Mouse (Mus musculus): Measurements from ENCODE around the gene Tmem210.
"Not testable (repeated sequence)": the region's sequence is repeated elsewhere in the genome, so short reads cannot be mapped to it uniquely, and the experiment has no call there.

The Tmem210 gene

DNA sequence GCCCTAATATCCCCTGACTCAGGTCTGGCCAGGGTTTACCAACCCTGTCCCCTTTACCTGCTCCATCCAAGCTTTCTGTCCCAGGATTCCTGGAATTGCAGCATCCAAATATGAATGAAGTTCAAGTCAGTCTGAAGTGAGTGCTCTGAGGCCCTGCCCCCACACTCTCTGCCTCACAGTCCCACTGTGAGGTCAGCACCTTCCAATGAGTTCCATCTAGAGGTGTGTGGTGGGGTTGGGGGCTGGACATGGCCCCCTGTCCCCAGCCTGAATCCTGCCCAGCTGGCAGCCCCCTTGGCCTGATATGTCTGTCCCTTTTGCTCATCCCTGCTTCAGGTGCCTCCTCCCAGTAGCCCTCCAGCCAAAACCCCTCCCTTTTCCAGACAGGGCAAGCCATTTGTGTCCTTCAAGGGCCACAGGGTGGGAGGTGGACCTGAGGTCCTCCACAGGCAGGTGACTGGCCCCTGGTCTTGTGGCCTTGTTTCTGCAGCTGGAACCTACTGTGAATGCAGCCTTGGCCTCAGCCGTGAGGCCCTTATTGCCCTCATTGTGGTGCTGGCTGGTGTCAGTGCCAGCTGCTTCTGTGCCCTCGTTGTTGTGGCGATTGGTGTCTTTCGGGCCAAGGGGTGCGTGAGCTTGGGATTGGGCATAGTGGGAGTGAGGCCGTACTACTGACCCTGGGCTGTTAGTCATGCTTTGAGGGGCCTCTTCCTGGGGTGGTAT is at the start of gene Tmem210:
Tmem210 (plus strand) TSS at position 219 of the 723 bp plus-strand sequence.
- DNase-seq (ENCODE audit: low spot score): no peak

DNA sequence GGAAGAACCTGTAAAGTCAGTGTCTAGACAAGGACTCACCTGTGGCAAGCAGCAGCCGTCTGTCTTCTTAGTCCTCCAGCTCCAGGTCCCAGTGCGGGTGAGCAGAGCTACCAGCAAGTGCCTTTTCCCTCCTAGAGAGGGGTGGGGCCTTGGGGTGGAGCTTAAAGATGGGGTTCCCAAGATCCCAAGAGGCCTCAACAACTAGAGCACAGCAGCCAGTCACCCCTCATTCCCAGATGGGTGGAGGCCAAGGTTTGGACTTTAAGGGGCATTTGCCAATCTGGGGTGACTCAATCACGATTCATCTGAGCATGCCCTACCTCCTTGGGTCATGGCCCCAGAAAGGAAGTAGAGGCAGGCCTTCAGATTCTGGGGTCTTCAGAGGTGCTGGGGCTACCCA is 48.2 kb upstream of the Tmem210 start:
- DNase-seq (ENCODE audit: low spot score): no peak

DNA sequence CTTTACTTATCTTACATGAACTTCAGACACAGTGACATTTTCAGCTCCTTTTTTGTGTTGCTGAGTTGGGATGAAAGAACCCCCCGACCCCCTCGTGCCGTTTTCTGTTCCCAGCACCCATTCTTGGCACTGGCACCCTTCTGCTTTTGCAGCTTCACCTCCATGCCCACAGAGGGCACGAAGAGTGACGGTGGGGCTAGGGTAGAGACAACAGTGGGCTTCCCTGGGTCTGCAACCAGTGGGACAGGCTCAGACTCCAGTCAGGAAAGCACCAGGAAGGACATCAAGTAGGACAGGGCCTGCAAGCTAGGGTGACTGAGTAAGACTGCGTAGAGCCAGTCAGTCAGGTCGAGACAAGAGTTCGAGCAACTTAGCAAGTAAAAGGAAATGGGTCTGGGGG is 47.6 kb upstream of the Tmem210 start:
- DNase-seq (ENCODE audit: low spot score): no peak

DNA sequence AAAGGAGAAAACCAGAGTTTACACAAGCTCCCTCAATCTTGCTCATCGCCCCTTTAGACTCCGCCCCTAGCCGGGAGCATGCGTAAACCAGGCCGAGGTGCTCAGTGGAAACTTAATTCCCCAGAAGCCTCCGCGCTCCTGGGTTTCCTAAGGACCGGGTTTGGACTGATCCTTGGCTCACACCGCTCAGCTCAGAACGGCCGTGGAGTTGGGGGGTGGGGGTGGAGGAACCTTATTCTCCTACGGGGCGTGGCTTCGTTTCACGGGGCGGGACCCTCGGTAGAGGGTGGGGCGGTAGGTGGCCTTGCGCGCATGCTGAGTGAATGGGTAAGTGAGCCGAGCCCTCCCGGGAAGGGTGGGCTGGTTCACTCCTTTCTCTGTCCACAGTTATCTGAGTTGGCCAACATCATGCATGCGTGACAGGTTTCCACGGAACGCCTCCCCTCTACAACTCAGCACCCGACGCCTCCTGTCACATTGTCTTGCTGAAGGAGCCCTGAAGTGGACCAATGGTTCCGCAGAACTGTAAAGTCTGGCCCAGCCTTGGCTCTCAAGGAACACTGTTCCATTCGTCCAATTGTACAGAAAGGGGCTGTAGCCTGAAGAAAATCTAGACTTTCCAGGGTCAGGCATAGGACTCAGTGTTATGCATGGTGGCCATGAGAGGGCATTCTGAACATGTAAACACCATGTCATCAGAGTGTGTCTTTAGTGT is 47.1 kb upstream of the Tmem210 start:
- no peak for DNase-seq (ENCODE audit: low spot score)

DNA sequence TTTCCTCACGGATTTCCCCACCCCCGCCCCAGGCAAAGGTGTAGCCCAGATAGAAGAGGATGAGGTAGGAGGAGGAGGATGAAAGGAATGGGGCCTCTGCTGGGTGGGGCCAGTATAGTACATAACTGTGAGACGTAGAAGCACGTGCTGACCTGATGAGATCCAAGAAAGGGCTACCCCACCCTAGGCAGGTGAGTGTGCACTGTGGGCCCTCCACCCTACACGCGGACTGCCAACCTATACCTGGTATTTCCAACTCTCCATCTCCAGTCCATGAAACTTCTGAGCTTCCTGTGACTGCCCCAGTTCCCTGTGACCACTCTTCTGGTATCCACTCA is 46.5 kb upstream of the Tmem210 start:
- DNase-seq (ENCODE audit: low spot score): no peak

DNA sequence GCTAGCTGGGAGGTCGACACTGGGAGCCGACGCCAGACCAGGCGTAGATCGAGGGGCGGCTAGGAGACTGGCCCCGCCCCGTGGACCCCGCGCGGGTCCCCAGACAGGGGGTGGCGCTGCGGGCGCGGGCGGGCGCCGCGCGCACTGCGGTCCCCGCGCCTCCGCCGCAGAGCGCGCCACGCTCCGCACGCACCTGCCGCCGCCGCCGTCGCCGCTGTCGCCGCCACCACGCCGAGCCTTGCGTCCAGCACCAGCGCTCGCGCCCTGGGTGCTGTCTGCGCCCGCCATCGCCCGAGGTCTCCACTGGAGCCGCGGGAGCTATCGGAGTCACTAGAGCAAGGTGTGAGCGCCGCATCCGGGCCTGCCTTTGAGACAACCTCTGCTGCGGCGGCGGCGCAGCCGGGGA is 45.8 kb upstream of the Tmem210 start, which contains the start of the genes Rnf208 and Cysrt1:
Rnf208 (plus strand) TSS at position 155 of the 406 bp plus-strand sequence.
Cysrt1 (minus strand) TSS at position 352 of the 406 bp plus-strand sequence.
- no peak for DNase-seq (ENCODE audit: low spot score)

DNA sequence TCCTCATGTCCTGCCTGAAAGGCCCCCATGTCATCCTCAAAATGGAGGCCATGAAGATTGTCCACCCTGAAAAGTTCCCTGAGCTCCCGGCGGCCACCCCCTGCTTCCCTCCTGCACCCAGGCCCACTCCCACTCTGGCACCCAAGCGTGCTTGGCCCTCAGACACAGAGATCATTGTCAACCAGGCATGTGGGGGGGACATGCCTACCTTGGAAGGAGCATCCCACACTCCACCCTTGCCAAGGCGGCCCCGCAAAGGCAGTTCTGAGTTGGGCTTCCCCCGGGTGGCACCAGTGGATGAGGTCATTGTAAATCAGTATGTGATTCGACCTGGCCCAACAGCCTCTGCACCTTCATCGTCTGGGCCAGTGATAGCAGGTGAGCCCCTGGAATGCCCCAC is 44.6 kb upstream of the Tmem210 start:
- no peak for DNase-seq (ENCODE audit: low spot score)

DNA sequence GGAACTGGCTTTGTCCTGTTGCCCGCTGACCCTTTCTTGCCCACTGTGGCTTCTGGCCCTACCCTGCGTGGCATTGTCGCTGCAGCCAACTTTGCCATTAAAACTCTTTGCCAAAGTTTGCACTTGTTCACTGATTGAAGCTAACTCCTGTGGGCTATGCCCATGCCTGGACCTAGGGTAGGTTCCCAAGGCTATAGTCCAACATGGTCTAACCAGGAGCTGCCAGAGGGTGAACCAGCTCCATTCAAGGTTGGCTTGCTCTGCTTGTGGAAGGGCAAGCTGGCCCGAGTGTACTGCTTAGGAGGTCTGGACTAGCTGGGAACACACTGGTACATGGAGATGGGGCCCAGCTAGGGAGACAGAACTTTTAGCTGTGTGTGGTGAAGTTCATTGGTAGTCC is 43.8 kb upstream of the Tmem210 start:
- DNase-seq (ENCODE audit: low spot score): no peak

DNA sequence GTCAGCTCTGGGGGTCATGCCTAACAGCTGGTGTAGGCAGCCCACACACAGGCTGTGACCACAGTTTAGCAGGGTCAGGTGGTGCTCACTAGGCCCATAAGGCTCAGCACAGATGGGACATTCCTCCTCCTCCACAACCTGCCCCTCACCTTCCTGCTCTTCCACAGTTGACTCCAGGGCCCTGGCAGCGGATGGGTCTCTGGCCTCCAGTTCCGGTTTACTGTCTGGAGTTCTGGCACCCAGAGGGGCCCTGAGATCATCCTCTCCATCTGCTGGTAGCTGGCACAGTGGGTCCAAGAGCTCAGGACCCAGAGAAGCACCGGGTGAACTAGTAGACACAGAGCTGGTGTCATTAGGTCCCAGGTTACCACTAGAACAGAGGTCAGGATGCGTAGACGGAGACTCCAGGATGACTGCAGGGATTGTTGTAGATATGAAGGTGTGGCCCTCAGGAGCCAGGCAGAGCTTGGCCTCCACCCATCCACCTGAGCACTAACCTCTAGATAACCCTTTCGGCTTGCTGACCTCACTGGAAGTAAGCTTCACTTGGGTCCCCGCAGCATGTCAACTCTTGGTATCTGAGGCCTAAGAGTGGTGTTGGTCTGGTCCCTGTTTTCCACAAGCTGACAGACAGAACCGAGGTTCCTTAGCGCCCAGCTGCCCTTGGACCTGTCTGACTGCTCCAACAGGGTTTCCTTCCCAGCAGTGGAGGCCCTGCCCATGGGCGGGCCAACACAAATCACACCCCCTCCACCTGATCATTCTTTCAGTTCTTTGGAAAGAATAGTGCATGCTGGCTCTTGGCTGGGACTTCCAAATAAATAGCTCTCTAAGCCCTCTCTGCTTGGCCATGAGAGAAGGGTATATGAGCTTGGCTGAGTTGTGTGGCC is 41.5 kb upstream of the Tmem210 start, which contains the start of gene AL732309.1:
AL732309.1 (minus strand) TSS at position 681 of the 890 bp plus-strand sequence.
- DNase-seq (ENCODE audit: low spot score): no peak

DNA sequence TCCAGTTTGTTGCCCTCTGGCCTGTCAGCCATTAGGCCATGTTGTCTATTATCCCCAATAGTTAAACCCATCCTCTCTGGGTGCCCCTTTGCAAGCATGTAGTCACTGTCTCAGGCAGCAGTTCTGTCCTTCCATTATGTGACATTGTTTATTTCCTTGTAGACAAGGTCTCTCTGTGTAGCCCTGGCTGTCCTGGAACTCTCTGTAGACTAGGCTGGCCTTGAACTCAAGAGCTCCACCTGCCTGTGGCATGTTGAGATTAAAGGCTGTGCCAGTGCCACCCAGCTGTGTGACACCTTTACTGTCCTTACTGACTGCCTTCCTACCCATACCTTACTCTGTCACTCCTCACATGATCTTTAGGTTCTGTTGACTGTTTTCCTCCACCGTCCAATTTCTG is 35.6 kb upstream of the Tmem210 start:
- no peak for DNase-seq (ENCODE audit: low spot score)

DNA sequence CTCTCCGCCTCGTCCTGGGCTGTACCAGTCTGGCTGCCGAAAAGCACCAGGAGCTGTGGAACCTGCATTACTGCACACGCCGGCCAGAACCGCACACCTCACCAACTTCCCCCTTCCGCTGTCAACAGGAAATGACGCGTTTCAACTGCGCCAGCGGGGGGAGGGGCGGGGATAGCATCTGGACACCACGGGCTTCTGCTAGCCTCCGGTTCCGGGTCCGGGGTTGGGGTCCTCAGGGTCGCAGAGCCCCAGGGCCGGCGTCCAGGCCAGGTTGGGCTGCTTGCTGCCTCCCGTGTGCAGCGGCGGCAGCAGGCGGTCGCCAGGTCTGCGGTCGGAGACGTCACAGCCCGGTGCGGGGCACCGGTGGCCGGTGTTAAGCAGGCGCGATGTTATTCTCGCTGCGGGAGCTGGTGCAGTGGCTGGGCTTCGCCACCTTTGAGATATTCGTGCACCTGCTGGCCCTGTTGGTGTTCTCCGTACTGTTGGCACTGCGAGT is 32.6 kb upstream of the Tmem210 start, which contains the start of gene Tmem203:
Tmem203 (plus strand) TSS at position 156 of the 496 bp plus-strand sequence.
- DNase-seq (ENCODE audit: low spot score): no peak

DNA sequence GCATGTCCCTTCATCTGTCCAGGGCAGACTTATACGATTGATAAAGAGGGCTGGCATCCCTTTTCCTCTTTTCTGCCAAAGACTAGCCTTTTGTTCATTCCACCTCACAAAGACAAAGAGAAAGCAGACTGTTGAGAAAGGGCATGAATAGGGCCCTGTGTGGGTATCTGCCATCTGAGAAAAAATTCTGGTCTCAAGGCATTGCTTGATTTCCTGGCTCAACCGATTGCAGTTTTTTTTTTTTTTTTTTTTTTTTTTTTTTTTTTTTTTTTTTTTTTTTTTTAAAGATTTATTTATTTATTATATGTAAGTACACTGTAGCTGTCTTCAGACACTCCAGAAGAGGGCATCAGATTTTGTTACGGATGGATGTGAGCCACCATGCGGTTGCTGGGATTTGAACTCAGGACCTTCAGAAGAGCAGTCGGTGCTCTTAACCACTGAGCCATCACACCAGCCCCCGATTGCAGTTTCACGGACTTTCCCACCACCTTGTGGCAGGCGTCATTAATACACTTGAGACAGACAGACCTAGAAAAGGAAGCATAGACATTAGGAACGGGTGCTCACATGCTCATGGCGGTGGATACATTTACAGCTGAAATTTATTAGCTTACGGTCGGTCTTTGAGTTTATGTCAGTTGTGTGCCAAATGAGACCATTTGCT is 31.4 kb upstream of the Tmem210 start:
- not testable (repeated sequence) for DNase-seq (ENCODE audit: low spot score)

DNA sequence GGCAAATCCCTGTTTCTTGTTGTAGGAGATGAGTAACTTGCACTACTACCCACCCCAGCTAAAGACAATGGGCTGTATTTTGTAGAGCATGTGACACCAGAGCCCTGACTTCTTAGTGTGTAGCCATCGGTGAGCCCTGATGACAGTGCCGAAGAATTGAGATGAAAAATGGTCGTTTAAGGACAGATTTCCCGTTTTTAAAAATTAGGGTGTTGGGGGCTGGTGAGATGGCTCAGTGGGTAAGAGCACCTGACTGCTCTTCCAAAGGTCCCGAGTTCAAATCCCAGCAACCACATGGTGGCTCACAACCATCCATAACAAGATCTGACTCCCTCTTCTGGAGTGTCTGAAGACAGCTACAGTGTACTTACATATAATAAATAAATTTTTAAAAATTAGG is 30.7 kb upstream of the Tmem210 start:
- DNase-seq (ENCODE audit: low spot score): not testable (repeated sequence)

DNA sequence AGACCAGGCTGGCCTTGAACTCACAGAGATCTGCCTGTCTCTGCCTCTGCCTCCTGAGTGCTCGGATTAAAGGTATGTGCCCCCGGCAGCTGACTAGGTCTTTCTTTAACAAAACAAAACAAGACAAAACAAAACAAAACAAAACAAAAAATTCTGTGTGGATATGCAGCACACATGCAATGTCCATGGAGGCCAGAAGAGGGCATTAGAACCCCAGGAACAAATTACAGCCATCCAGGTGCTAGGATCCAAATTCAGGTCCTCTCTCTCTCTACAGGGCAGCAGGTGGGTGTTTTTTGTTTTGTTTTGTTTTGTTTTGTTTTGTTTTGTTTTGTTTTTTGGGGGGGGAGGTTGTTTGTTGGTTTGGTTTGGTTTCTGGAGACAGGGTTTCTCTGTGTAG is 29.1 kb upstream of the Tmem210 start:
- DNase-seq (ENCODE audit: low spot score): no peak

DNA sequence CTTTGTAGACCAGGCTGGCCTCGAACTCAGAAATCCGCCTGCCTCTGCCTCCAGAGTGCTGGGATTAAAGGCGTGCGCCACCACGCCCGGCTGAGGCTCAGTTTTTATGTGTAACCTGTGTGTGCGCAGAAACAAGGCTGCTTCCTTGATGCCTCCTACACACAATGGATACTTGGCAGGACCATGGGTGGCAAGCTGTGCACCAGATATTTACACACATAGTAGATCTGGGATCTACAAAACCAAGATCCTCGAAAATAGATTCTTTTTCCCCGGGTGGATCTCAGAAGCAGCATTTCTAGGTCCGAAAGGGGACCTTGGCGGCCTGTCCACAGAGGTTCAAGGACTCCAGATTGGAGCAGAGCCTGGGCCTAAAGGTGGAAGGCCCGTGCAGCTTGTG is 26.1 kb upstream of the Tmem210 start:
- no peak for DNase-seq (ENCODE audit: low spot score)

DNA sequence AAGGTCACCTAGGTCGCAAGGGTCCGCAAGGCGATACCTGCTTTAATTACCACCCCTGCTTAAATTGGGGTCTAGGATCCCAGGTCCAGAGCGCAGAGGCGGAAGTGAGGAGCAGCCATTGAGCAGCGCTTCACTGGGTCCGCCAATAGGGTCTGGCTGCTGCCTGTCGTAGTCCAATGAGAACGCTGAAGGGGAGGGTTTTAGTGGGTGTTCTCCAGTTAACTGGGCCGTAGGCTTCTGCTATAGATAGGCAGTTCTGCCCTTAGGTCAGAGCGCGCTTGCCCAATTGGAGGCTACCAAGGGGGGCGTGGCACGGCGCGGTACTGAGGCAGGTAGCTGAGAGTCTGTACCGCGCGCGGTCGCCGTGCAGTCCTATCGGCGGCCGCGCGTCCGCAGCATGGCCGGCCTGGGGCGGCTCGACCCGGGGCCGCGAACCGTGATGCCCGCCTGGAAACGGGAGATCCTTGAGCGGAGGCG is 25.6 kb upstream of the Tmem210 start, which contains the start of gene Tprn:
Tprn (plus strand) TSS at position 328 of the 477 bp plus-strand sequence.
- DNase-seq (ENCODE audit: low spot score): peak; percentile 93

DNA sequence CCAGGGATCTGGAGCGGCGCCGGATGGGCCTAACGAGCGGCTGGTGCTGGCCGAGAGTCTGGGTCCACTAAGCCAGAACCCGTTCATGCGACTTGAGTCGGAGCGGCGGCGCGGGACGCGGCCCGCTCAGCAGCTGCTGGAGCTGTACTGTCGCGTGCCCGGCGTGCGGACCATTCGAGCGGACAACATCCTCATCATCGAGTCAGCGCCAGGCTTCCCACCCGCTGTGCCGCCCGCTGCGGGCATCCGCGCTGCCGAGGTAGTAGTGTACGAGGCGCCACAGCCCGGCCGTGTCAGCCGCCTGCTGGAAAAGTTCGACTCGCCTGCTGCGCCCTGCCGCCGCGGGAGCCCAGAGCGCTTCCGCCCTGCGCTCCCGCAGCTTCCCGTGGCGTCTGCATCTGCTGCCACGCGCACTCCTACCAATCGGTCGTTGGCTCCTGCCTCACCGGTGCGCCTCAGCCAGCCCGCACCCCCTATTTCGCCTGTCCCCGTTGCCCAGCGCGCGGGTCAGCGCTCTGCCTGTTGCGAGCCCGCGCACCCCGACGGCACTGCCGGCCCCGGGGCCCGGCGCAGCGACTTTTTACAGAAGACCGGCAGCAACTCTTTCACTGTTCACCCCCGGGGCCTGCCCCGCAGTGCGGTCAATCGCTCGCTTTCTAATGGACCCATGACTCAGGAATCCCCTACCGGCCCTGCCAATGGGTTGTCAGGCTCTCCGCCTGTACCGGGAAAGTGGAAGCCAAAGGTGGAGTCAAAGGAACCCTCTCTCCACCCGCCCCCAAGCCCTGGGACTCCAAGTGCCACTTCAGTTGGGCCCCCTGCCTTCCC is 24.9 kb upstream of the Tmem210 start:
- DNase-seq (ENCODE audit: low spot score): no peak

DNA sequence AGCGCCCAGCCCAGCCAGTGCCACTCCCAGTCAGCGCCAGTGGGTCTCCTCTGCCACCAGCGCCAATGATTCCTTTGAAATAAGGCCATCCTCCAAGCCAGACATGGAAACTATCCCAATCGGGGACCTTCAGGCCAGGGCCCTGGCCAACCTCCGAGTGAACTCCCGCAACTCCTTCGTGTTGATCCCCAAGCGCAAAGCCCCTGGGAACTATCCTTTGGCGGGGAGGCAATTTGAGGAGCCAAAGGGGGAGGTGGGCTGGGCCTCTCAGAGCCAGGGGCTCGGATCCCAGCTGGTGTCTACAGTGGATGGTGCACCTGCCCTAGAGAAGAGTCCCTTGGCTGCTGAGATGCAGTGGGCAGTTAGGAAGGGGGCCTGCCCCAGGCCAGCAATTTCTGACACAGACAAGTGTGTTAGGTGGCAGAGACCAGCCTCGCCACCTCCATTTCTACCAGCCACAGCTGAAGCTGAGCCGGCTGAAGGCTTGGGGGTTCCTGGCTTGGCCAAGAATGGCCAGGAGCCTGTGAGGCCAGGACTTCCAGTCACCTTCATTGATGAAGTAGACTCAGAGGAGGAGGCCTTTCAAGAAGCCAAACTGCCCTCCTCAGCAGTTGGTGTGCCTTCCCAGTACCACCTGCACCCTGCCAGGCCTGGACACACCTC is 24.2 kb upstream of the Tmem210 start:
- no peak for DNase-seq (ENCODE audit: low spot score)

DNA sequence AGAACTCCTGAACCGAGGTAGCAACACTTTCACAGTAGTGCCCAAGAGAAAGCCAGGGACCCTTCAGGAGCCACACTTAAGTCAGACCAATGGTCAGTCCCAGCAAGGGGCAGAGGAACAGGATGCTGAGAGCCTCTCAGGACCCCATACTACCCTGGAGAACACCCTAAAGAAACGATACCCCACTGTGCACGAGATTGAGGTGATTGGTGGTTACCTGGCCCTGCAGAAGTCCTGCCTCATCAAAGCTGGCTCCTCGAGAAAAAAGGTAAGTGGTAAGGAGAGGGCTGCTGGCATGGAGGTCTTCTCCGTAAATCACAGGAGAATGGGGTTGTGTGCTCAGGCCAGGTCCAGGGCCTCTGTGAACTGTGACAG is 23.7 kb upstream of the Tmem210 start:
- DNase-seq (ENCODE audit: low spot score): no peak

DNA sequence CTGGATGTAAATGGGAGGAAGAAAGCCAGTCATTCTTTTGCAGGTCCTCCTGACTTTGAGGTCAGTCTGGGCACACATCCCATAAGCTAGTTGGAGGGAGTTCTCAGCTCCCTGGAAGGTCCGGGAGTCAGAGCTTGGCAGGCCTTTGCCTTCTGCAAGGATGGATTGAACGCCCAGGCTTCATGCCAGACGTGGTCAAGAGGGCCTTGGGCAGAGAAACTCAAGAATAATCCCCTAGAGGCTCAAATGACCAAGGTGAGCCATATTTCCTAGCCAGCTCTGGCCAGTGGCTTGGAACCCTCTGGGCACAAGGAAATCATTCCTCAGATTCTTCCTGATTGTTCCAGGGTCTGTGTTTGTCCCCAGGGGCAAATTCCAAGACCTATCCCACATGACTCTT is 23.1 kb upstream of the Tmem210 start:
- no peak for DNase-seq (ENCODE audit: low spot score)

Measured in layer of hippocampus, adult 9-10 months (tissue).